Mouse (Mus musculus) liver, embryonic 14.5 days (tissue): Measurements from ENCODE around the gene Sdc3.

ENCODE experiments used
- CTCF ChIP-seq: IDR thresholded peaks from 2 replicates; pipeline ENCODE4 v1.5.1; 2016; ENCODE audit warnings: antibody characterized with exemption, low read depth, control low read depth
- EP300 ChIP-seq: IDR thresholded peaks from 2 replicates; pipeline ENCODE4 v1.6.1; 2016; ENCODE audit warnings: antibody characterized with exemption, low read depth

- TF ChIP-seq CTCF: no peak
- no peak for TF ChIP-seq EP300
These were observed 18.5 kb downstream of the Sdc3 start for GRCm38 (mm10) chr4:130810845-130811244.
